Mouse (Mus musculus) NIH3T3 (cell line): ENCODE measurements around the gene Rhd.
"Not testable (repeated sequence)": the region's sequence is repeated elsewhere in the genome, so short reads cannot be mapped to it uniquely, and the experiment has no call there.

Source experiments
- DNase-seq: peaks from one replicate; pipeline ENCODE4 v3.0.0-alpha.2; 2012; ENCODE audit warnings: low read depth

The Rhd gene

GRCm38 (mm10) chr4:134863937-134864729 lies at the start of gene Rhd:
Gene Rhd, plus strand, starts transcription at chr4:134864536.
- no peak for DNase-seq

- DNase-seq, result no peak
These were observed 46.6 kb upstream of the Rhd start for GRCm38 (mm10) chr4:134817706-134818105.

GRCm38 (mm10) chr4:134821061-134821460 lies 43.3 kb upstream of the Rhd start:
- no peak for DNase-seq

GRCm38 (mm10) chr4:134823560-134823959 lies 40.8 kb upstream of the Rhd start:
- no peak for DNase-seq

GRCm38 (mm10) chr4:134825864-134826263 lies 38.5 kb upstream of the Rhd start:
- not testable (repeated sequence) for DNase-seq

- no peak for DNase-seq
These were observed 38.0 kb upstream of the Rhd start for GRCm38 (mm10) chr4:134826348-134826747.

- no peak for DNase-seq
These were observed 36.5 kb upstream of the Rhd start for GRCm38 (mm10) chr4:134827806-134828205.

GRCm38 (mm10) chr4:134831934-134832333 lies 32.4 kb upstream of the Rhd start:
- DNase-seq, result no peak

- DNase-seq, result no peak
These were observed 28.9 kb upstream of the Rhd start for GRCm38 (mm10) chr4:134835486-134835885.

GRCm38 (mm10) chr4:134838221-134838620 lies 26.1 kb upstream of the Rhd start:
- DNase-seq, result peak; percentile 32

GRCm38 (mm10) chr4:134838706-134839105 lies 25.6 kb upstream of the Rhd start:
- not testable (repeated sequence) for DNase-seq

GRCm38 (mm10) chr4:134840231-134840630 lies 24.1 kb upstream of the Rhd start:
- DNase-seq, result no peak

GRCm38 (mm10) chr4:134843566-134843965 lies 20.8 kb upstream of the Rhd start:
- no peak for DNase-seq

GRCm38 (mm10) chr4:134847587-134847986 lies 16.7 kb upstream of the Rhd start:
- DNase-seq, result peak; percentile 69

GRCm38 (mm10) chr4:134850551-134850950 lies 13.8 kb upstream of the Rhd start:
- DNase-seq, result no peak

GRCm38 (mm10) chr4:134851236-134851635 lies 13.1 kb upstream of the Rhd start:
- DNase-seq, result no peak

GRCm38 (mm10) chr4:134851876-134852275 lies 12.5 kb upstream of the Rhd start:
- no peak for DNase-seq

- DNase-seq, result peak; percentile 37
These were observed 11.7 kb upstream of the Rhd start for GRCm38 (mm10) chr4:134852438-134853255.

GRCm38 (mm10) chr4:134853259-134853636 lies 11.1 kb upstream of the Rhd start, which contains the start of gene Maco1:
Gene Maco1, minus strand, starts transcription at chr4:134853345.
- DNase-seq, result peak; percentile 99

GRCm38 (mm10) chr4:134853637-134854485 lies 10.5 kb upstream of the Rhd start:
- DNase-seq, result peak; percentile 92

- no peak for DNase-seq
These were observed 9.0 kb upstream of the Rhd start for GRCm38 (mm10) chr4:134855371-134855770.

- peak; percentile 21 for DNase-seq
These were observed 8.3 kb upstream of the Rhd start for GRCm38 (mm10) chr4:134856056-134856455.
